Mouse (Mus musculus): Measurements from ENCODE around the gene Ngrn. TPM values are rescaled to one million over a fixed set of nuclear protein-coding genes. Genes with fewer than 3 reads are reported as not detected.

Ngrn gene
- polyA plus RNA-seq, 1 experiment from 2014 or later, result 20.9 TPM

GRCm38 (mm10) chr7:80252437-80252836, 8.6 kb upstream of the Ngrn start:
- Histone ChIP-seq H3K4me3 (ENCODE audit: low read depth, low read length) (no peak overlapping the region), H3K9me3 (ENCODE audit: low read length) (no peaks in the 10 kb centered on the region), H3K4me2 (ENCODE audit: low read depth, low read length) (no peak overlapping the region), H3K9ac (replicated peaks) (no peak overlapping the region), H3K36me3 (replicated peaks; ENCODE audit: insufficient read depth, low read length) (no peaks in the 10 kb centered on the region), H3K27ac (ENCODE audit: low read depth) (no peak overlapping the region), H3K27me3 (ENCODE audit: insufficient read depth, low read length) (no peaks in the 10 kb centered on the region), H3K4me1 (ENCODE audit: insufficient read depth) (no peaks in the 10 kb centered on the region)
- 83% methylated on average over 7 of the region's 7 CpGs for WGBS (ENCODE audit: insufficient replicate concordance)
- no peak for ATAC-seq
- DNase-seq, result no peak
- TF ChIP-seq EP300 (IDR thresholded peaks at IDR 0.05; ENCODE audit: low read depth), result no peak
- no peak for TF ChIP-seq CTCF (IDR thresholded peaks at IDR 0.05; ENCODE audit: low read depth)

- H3K9ac ChIP-seq (replicated peaks), result no peak overlapping the region
- H3K4me1 ChIP-seq (ENCODE audit: insufficient read depth), result no peaks in the 10 kb centered on the region
- H3K27me3 ChIP-seq (ENCODE audit: insufficient read depth, low read length), result no peaks in the 10 kb centered on the region
- ATAC-seq (no peak), DNase-seq (no peak)
- TF ChIP-seq CTCF (IDR thresholded peaks at IDR 0.05; ENCODE audit: low read depth) (no peak), EP300 (IDR thresholded peaks at IDR 0.05; ENCODE audit: low read depth) (no peak)
- no peak overlapping the region for H3K27ac ChIP-seq (ENCODE audit: low read depth)
- no peaks in the 10 kb centered on the region for H3K36me3 ChIP-seq (replicated peaks; ENCODE audit: insufficient read depth, low read length)
- H3K9me3 ChIP-seq (ENCODE audit: low read length), result no peaks in the 10 kb centered on the region
- no peak overlapping the region for H3K4me3 ChIP-seq (ENCODE audit: low read depth, low read length)
- 60% methylated on average over 11 of the region's 11 CpGs for WGBS (ENCODE audit: insufficient replicate concordance)
- no peak overlapping the region for H3K4me2 ChIP-seq (ENCODE audit: low read depth, low read length)
Measured at GRCm38 (mm10) chr7:80252886-80253285, 8.1 kb upstream of the Ngrn start.

- ATAC-seq (no peak), DNase-seq (no peak)
- H3K4me2 ChIP-seq (ENCODE audit: low read depth, low read length), result no peak overlapping the region
- H3K36me3 ChIP-seq (replicated peaks; ENCODE audit: insufficient read depth, low read length), result no peaks in the 10 kb centered on the region
- 68% methylated on average over 2 of the region's 2 CpGs for WGBS (ENCODE audit: insufficient replicate concordance)
- no peak overlapping the region for H3K9ac ChIP-seq (replicated peaks)
- no peaks in the 10 kb centered on the region for H3K9me3 ChIP-seq (ENCODE audit: low read length)
- TF ChIP-seq EP300 (IDR thresholded peaks at IDR 0.05; ENCODE audit: low read depth) (no peak), CTCF (IDR thresholded peaks at IDR 0.05; ENCODE audit: low read depth) (peak; percentile 54)
- H3K27ac ChIP-seq (ENCODE audit: low read depth), result no peak overlapping the region
- H3K4me1 ChIP-seq (ENCODE audit: insufficient read depth), result peaks cover 8% of the 10 kb centered on the region
- no peaks in the 10 kb centered on the region for H3K27me3 ChIP-seq (ENCODE audit: insufficient read depth, low read length)
- H3K4me3 ChIP-seq (ENCODE audit: low read depth, low read length), result no peak overlapping the region
Measured at GRCm38 (mm10) chr7:80255981-80256380, 5.0 kb upstream of the Ngrn start.

DNA sequence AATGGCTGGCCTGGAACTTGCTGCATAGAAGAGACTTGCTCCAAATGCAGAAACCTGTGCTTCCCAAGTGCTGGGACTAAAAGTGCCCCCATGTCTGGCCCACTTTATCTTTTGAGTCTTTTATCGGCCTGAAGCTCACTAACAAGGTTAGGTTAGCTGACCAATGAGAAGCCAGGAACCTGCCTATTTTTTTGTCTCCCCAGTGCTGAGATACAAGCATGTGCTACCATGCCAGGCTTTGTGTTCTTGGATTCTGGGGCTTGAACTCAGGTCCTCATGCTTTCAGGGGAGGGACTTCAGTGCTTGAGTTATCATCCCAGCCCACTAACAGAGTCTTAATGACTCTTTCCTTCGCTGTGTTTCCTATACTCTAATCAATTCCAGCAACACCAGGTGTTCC, 3.3 kb upstream of the Ngrn start:
- no peak overlapping the region for H3K4me3 ChIP-seq (ENCODE audit: low read depth, low read length)
- ATAC-seq (no peak), DNase-seq (no peak)
- H3K27ac ChIP-seq (ENCODE audit: low read depth), result no peak overlapping the region
- no peaks in the 10 kb centered on the region for H3K9me3 ChIP-seq (ENCODE audit: low read length)
- 59% methylated on average over 2 of the region's 2 CpGs for WGBS (ENCODE audit: insufficient replicate concordance)
- TF ChIP-seq EP300 (IDR thresholded peaks at IDR 0.05; ENCODE audit: low read depth) (no peak), CTCF (IDR thresholded peaks at IDR 0.05; ENCODE audit: low read depth) (no peak)
- H3K9ac ChIP-seq (replicated peaks), result no peak overlapping the region
- no peak overlapping the region for H3K4me2 ChIP-seq (ENCODE audit: low read depth, low read length)
- H3K36me3 ChIP-seq (replicated peaks; ENCODE audit: insufficient read depth, low read length), result no peaks in the 10 kb centered on the region
- no peaks in the 10 kb centered on the region for H3K27me3 ChIP-seq (ENCODE audit: insufficient read depth, low read length)
- peaks cover 18% of the 10 kb centered on the region for H3K4me1 ChIP-seq (ENCODE audit: insufficient read depth)

- Histone ChIP-seq H3K9me3 (ENCODE audit: low read length) (no peaks in the 10 kb centered on the region), H3K27ac (ENCODE audit: low read depth) (peak overlapping the region; percentile 96), H3K27me3 (ENCODE audit: insufficient read depth, low read length) (no peaks in the 10 kb centered on the region), H3K4me2 (ENCODE audit: low read depth, low read length) (peak overlapping the region; percentile 94), H3K4me1 (ENCODE audit: insufficient read depth) (peaks cover 18% of the 10 kb centered on the region), H3K4me3 (ENCODE audit: low read depth, low read length) (peak overlapping the region; percentile 97), H3K36me3 (replicated peaks; ENCODE audit: insufficient read depth, low read length) (peaks cover 31% of the 10 kb centered on the region), H3K9ac (replicated peaks) (peak overlapping the region; percentile 92)
- TF ChIP-seq EP300 (IDR thresholded peaks at IDR 0.05; ENCODE audit: low read depth) (no peak), CTCF (IDR thresholded peaks at IDR 0.05; ENCODE audit: low read depth) (no peak)
- ATAC-seq (peak; percentile 77), DNase-seq (no peak)
- WGBS (ENCODE audit: insufficient replicate concordance), result under 1% methylated on average over 32 of the region's 32 CpGs
Measured at GRCm38 (mm10) chr7:80261372-80261990, 466 bp downstream of the Ngrn start.

DNA sequence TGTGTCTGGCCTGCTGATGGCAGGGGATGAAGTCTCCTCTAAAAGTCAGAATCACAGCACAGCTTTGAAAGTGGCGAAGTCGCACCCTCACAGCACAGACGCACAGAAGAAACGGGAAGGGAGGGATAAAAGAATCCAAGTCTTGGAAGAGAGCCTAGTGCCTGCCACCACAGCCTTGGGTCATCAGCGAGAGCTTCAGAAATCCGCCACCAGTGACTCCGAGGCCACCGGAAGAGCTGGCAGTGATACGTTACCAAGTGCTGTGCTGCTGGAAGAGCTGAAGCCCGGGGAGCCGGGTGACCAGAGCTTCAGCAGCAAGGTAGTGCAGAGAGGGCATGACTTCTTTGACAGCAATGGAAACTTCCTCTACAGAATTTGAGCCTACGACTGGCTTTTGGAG, 3.6 kb downstream of the Ngrn start:
- DNase-seq (no peak), ATAC-seq (no peak)
- peaks cover 26% of the 10 kb centered on the region for H3K4me1 ChIP-seq (ENCODE audit: insufficient read depth)
- H3K27me3 ChIP-seq (ENCODE audit: insufficient read depth, low read length), result no peaks in the 10 kb centered on the region
- no peak overlapping the region for H3K27ac ChIP-seq (ENCODE audit: low read depth)
- WGBS (ENCODE audit: insufficient replicate concordance), result 89% methylated on average over 12 of the region's 12 CpGs
- H3K4me3 ChIP-seq (ENCODE audit: low read depth, low read length), result no peak overlapping the region
- no peak for TF ChIP-seq EP300 (IDR thresholded peaks at IDR 0.05; ENCODE audit: low read depth)
- TF ChIP-seq CTCF (IDR thresholded peaks at IDR 0.05; ENCODE audit: low read depth), result no peak
- peaks cover 39% of the 10 kb centered on the region for H3K36me3 ChIP-seq (replicated peaks; ENCODE audit: insufficient read depth, low read length)
- no peaks in the 10 kb centered on the region for H3K9me3 ChIP-seq (ENCODE audit: low read length)
- no peak overlapping the region for H3K9ac ChIP-seq (replicated peaks)
- H3K4me2 ChIP-seq (ENCODE audit: low read depth, low read length), result no peak overlapping the region

Measured in liver, postnatal 0 days (tissue).